Mouse (Mus musculus) frontal cortex, postnatal 14 days (tissue): Measurements from ENCODE around the gene Trim44.

Source experiments
- DNase-seq, 2 experiments: peaks; one replicate each; pipeline ENCODE4 v3.0.0; 2022; ENCODE audit warnings: low spot score in 2 of 2

The Trim44 gene

GRCm38 (mm10) chr2:102406324-102407304 lies 1.0 kb downstream of the Trim44 start:
- DNase-seq, result no peak

- DNase-seq, result no peak
Measured at GRCm38 (mm10) chr2:102403982-102404381, 3.6 kb downstream of the Trim44 start.

- no peak for DNase-seq
Measured at GRCm38 (mm10) chr2:102403306-102403705, 4.3 kb downstream of the Trim44 start.

GRCm38 (mm10) chr2:102401352-102401692 lies 6.3 kb downstream of the Trim44 start:
- no peak for DNase-seq

GRCm38 (mm10) chr2:102400605-102401351 lies 6.8 kb downstream of the Trim44 start:
- DNase-seq, result peak; percentile 85 to 87

GRCm38 (mm10) chr2:102399864-102400604 lies 7.6 kb downstream of the Trim44 start:
- no peak for DNase-seq

GRCm38 (mm10) chr2:102396493-102396892 lies 11.1 kb downstream of the Trim44 start:
- DNase-seq, result no peak

- DNase-seq, result no peak
Measured at GRCm38 (mm10) chr2:102393457-102393856, 14.2 kb downstream of the Trim44 start.

GRCm38 (mm10) chr2:102385328-102385902 lies 22.2 kb downstream of the Trim44 start:
- no peak for DNase-seq

GRCm38 (mm10) chr2:102384496-102384895 lies 23.1 kb downstream of the Trim44 start:
- no peak for DNase-seq

- no peak for DNase-seq
Measured at GRCm38 (mm10) chr2:102384057-102384456, 23.6 kb downstream of the Trim44 start.

GRCm38 (mm10) chr2:102383069-102383834 lies 24.4 kb downstream of the Trim44 start:
- DNase-seq, result no peak

GRCm38 (mm10) chr2:102382519-102382918 lies 25.1 kb downstream of the Trim44 start:
- DNase-seq, result no peak

GRCm38 (mm10) chr2:102380581-102380980 lies 27.0 kb downstream of the Trim44 start:
- DNase-seq, result no peak

- DNase-seq, result no peak
Measured at GRCm38 (mm10) chr2:102378928-102379327, 28.7 kb downstream of the Trim44 start.

GRCm38 (mm10) chr2:102378381-102378780 lies 29.2 kb downstream of the Trim44 start:
- DNase-seq, result no peak

- DNase-seq, result no peak
Measured at GRCm38 (mm10) chr2:102377370-102377769, 30.3 kb downstream of the Trim44 start.

- no peak for DNase-seq
Measured at GRCm38 (mm10) chr2:102373406-102374105, 34.1 kb downstream of the Trim44 start.

- no peak for DNase-seq
Measured at GRCm38 (mm10) chr2:102372690-102373089, 34.9 kb downstream of the Trim44 start.

GRCm38 (mm10) chr2:102371332-102371731 lies 36.3 kb downstream of the Trim44 start:
- no peak for DNase-seq
